Mouse (Mus musculus): ENCODE measurements around the gene Pdzrn3.

DNA sequence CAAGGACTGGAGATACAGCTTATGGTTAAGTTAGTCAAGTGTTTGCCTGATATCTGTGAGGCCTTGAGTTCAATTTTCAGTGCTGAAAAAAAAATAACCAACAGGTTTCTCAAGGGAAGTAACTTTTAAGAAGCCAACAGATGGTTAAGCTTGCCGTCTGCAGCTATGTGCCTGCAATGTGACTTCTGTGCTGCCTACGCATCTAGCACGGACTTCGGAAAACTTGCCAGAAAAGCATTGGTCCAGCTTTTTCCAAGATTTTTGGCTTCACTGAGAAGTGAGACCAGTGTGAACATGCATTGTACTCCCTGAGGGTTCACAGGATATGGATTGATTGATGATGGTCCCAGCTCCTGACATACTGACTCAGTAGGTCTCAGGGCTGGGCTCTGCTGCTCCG is 186.1 kb downstream of the Pdzrn3 start:
- TF ChIP-seq CTCF (IDR thresholded peaks at IDR 0.05; ENCODE audit: borderline replicate concordance, insufficient read depth, low read length) = no peak
- no peak for TF ChIP-seq POLR2A (IDR thresholded peaks at IDR 0.05; ENCODE audit: low read depth, low read length)
